Mouse (Mus musculus) embryonic fibroblast, embryonic 13.5 days (primary cell): ENCODE measurements around the gene Sinhcaf.

Experiments used
- CTCF ChIP-seq: IDR thresholded peaks from 2 replicates; pipeline ENCODE4 v1.5.1; 2011; ENCODE audit warnings: mild to moderate bottlenecking, control low read depth, low read length, moderate library complexity, borderline replicate concordance; ENCODE audit not compliant: insufficient read depth
- POLR2A ChIP-seq: IDR thresholded peaks from 2 replicates; pipeline ENCODE4 v1.6.1; 2011; ENCODE audit warnings: low read depth, mild to moderate bottlenecking, control low read depth, low read length, moderate library complexity

GRCm38 (mm10) chr6:148975096-148975495 lies 28.8 kb upstream of the Sinhcaf start:
- no peak for TF ChIP-seq CTCF
- no peak for TF ChIP-seq POLR2A
